Mouse (Mus musculus) left cerebral cortex, postnatal 14 days (tissue): Measurements from ENCODE around the gene Syt14. TPM values are rescaled to one million over a fixed set of nuclear protein-coding genes. Genes with fewer than 3 reads are reported as not detected.
A peak's percentile ranks its signal among the peaks of the same experiment; 100 is the strongest.

Experiments
- DNase-seq, 2 experiments: peaks; one replicate each; pipeline ENCODE4 v3.0.0; 2021 to 2022; ENCODE audit warnings: low spot score in 2 of 2, mixed read lengths in 1 of 2
- intact Hi-C: fragments of 180-260 bp; cut with DNase I; formaldehyde crosslinking; loops from one replicate; pipeline ENCODE4 v1.15.1; 2025
- total RNA-seq, 2 experiments: library from RNA; stranded (reverse); gene quantifications; 2 replicates each; pipeline ENCODE4 v1.2.3; 2021

The Syt14 gene
- total RNA-seq, 2 experiments from 2014 or later: 20.8 to 21.2 TPM

DNA sequence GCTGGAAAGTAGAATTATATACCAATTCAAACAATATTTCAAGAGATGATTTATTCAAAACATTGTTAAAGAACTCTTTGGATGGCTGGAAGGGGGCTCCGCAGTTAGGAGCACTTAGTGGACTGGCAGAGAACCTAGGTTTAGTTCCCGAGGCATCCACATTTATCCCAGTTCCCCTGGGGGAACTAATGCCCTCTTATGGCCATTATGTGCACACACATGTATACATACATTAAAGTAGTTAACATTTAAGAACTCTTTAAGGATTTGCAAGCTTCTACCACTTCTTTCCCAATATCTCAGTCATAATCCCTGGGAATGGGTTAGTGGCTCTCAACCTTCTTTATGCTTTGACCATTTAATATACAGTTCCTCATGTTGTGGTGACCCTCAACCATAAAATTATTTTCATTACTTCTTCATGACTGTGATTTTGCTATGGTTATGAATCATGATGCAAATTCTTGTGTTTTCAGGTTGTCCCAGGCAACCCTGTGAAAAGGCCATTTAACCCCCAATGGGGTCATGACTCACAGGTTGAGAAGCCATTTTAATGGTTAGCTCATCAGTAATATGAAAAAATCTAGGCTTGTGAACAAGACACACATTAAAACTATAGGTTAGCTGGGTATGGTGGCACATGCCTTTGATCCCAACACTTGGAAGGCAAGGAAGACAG is 152.8 kb downstream of the Syt14 start:
- DNase-seq: no peak
- intact Hi-C loops: no loop called here

DNA sequence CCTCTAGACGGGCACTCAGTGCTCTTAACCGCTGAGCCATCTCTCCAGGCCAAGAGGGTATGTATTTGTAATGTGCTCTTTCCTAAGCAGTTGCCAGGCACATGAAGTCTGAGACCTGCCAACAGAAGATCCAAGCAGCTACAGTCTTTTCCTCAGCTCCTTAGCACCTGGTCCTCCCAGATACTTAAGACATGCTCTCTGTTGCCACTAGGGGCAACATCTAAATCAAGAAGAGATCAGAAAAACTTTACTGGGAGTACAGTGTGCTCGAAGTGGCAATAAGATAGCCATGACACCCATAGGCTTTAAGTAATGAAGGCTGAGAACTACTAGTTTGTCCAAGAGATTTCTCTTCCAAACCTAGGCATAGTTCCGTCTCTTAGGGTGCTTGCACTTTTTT is 155.4 kb downstream of the Syt14 start:
- intact Hi-C loops: no loop called here
- peak in 1 of 2 experiments; percentile 17 for DNase-seq

DNA sequence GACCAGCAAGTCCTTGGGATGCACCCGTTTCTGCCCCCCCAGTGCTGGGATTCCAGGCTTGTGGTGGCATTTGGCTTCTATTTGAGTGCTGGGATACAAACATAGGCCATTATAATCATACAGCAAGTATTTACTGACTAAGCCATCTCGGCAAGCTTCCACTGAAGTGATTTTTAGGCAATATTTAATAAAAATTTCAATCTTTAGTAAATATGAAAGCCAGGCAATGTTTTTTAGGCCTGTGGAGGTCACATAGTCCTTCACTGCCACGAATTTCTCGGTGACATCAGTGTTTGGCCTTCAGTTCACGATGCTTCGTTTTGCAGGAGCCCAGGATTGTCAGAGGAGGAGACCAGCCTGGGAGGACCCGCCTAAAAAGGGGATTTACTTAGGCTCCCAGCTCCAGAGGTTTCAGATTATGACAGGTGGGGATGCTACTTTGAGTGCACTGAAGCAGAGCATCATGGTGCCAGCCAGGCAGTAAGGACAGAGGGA is 156.4 kb downstream of the Syt14 start:
- DNase-seq: no peak
- intact Hi-C loops: no loop called here

DNA sequence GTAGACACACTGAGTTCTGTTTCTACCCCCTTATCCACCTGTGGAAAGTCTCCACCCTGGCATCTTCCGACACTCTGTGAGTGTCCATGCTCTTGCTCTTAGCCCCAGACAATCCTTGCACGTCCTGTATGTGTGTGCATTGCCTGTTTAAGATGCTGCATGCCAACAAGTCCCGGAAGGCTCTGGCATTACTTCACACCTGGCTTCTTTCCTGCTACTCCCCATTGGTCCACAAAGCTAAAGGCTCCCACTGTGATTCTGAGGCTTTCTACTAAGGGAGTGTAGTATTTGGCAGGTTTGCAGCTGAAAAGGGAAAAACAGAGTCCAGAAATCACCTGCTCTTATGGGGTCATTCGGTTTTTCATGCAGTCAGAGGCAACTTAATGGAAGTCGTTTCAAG is 162.7 kb downstream of the Syt14 start:
- no peak for DNase-seq
- intact Hi-C loops: no loop called here

DNA sequence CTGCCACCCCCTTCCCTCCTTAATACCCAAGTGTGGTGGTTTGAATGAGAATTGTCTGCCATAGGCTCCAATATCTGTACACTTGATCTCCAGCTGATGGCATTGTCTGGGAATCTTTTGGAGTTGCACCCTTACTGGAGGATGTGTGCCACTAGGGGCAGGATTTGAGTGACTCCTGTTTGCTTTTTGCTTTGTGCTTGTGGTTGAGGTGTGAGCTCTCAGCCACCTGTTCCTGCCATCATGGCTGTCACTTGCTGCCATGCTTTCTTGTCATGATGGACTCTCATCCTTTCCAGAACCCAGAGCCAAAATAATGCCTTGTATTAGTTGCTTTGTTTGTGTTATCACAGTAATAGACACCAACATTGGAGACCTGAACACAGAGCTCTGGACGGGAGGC is 165.8 kb downstream of the Syt14 start:
- intact Hi-C loops: no loop called here
- DNase-seq: no peak

DNA sequence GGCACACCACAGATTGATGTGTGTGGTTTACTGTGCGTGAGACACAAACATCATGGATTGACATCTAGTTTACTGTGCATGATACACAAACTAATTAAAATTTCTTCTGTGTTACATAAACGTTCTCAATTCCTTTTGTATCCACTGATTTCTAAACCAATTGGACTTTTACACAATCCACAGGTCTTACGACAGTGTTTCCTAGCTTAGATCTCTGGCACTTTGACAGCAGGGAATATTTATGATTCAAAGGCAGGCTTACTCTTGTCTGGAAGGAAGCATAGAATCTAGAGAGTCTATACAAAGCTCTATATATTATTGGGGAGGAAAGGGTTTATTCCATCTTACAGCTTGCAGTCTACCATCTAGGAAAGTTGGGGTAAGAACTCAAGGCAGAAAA is 171.1 kb downstream of the Syt14 start:
- intact Hi-C loops: no loop called here
- DNase-seq: no peak

- intact Hi-C loops: no loop called here
- DNase-seq: no peak
Observed at GRCm38 (mm10) chr1:192861305-192861960, 174.1 kb downstream of the Syt14 start.

- no peak for DNase-seq
- intact Hi-C loops: no loop called here
Observed at GRCm38 (mm10) chr1:192860273-192860672, 175.3 kb downstream of the Syt14 start.

GRCm38 (mm10) chr1:192857582-192857981 is 178.0 kb downstream of the Syt14 start:
- no peak for DNase-seq
- intact Hi-C loops: loop anchor here (10.0 kb wide), 1 partner anchor 267 kb away; no protein-coding TSS in a partner anchor

DNA sequence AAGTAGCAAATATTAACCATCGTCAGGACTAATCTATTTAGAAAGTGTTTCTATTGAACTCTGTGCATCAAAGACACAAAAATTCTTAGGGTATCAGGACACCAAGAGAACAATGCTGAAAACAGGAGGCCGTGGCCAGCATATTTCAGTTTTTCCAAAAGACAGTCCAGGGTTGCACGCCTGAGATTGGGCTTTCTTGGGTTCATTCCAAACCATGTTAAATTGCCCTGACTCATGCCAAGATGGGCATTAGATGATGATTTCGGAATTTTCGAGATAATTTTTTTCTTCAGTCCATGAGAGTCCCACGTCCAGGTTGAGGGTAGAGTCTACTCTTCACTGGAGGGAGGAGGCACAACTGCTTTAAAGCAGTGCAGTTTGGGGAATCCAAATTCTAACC is 178.6 kb downstream of the Syt14 start:
- DNase-seq: no peak
- intact Hi-C loops: loop anchor here (10.0 kb wide), 1 partner anchor 268 kb away; no protein-coding TSS in a partner anchor

DNA sequence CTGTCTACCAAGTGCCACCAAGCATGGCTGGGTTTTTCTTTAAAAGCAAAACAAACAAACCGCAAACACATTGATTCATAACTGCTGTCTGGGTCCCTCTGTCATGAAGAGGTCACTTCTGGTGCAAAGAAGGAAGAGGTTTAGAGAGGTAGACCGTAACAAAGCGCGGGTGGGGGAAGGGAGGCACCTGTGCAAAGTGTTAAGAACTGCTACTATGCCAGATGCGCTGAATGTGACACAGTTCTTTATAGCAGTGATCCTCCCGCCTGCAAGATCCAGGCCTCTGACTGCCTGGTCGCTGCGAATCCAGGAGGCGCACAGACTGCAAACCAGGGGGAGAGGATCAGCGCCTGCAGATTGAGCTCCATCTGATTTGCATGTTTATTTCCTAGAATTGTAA is 179.2 kb downstream of the Syt14 start:
- intact Hi-C loops: loop anchor here (10.0 kb wide), 1 partner anchor 268 kb away; no protein-coding TSS in a partner anchor
- DNase-seq: no peak

DNA sequence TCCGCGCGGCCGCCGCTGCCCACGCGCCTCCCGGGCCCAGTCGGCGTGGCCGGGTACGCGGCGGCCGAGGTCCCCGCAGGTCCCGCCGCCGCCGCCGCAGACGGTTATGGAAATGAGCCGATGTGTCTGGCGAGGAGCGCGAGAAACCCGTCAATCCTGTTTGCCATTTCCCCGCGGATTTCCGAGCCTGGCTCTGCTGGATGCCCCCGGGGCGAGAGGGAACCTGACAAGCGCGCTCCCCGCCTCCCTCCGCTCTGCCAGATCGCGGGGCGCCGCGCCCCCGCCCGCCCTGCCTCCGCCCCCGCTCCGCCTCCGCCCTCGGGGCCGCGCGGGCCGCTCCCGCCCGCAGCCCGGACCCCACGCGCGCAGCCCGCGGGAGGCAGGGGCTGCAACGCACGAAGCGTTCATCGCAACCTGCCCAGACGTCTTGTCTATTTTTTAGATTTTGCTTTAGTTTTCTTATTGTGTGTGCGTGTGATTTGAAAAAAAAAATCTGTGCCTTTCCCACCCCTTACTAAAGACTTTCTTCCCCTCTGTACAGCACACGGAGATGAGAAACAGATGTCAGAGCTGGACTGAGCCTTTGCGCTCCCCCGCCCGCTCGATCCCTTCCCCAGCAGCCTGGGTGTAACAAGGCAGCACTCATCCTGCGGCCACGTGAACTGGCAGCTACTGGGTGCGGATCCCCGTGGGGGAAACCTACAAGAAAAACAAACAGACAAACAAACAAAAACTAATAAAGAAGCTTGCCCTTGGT is 179.9 kb downstream of the Syt14 start, which contains the start of gene Sertad4:
Gene Sertad4 (minus strand): TSS at position 283 of the 757 bp plus-strand sequence.
- intact Hi-C loops: loop anchor here (2.0 to 10.0 kb wide), 2 partner anchors 21 to 269 kb away; no protein-coding TSS in a partner anchor
- DNase-seq: peak; percentile 20 to 49

GRCm38 (mm10) chr1:192854819-192855271 is 180.7 kb downstream of the Syt14 start:
- intact Hi-C loops: loop anchor here (2.0 to 10.0 kb wide), 3 partner anchors 20 to 270 kb away; no protein-coding TSS in a partner anchor
- DNase-seq: peak; percentile 20 to 36

DNA sequence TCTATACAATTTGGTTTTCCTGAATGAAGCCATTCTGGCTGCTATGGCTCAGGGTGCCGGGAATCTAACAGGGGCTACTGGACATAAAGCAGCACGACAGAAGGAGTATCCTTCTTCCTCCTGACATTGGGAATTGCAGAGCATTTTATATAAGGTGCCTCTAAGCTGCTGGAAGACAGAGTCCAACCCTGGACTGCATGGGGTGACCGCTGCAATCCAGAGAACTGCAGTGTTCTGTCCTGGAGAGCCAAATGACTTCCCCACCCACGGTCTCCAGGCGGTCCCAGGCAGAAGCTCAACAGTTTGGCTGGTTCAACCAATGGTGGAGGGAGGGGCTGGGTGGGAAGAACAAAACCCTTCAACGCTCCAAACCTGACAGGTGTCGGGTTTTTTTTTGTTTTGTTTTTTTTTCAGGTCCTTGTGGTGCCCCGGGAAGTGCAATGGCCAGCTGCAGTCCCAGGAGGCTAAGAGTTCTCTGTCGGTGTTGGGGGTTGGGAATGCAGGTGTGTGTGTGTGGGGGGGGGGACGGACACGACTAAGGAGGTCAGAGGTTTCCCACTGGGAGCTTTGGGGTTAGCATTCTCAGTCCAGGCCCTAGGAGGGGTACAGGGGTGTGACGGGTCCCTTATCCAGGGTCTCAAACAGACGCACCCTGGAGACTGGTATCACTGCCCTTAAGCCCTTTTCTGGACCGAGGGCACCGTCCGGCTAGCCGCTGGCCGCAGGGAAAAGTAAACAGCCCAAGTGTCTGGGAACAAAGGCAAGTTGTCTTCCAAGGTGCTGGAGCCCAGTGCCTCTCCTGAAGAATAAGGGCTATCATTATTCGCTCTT is 181.4 kb downstream of the Syt14 start:
- DNase-seq: no peak
- intact Hi-C loops: loop anchor here (2.0 to 10.0 kb wide), 3 partner anchors 19 to 271 kb away; no protein-coding TSS in a partner anchor

DNA sequence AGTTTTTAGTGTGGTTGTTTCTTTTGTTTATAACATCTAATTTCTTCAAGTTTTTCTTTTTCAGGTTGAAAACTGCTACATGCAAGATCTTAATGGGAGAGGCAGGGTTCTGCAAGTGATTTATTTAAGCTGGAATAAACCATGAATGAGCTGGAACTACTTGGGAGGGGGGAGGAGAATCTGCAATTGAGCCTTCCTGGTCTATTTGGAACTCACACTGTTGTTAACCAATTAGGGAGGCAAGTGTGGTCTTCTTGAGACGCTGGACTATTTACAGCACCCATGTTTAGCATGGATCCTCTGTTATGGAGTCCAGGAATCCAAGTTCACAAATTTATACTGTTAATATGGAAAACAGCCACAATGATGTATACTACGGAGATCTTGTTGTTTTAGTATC is 182.1 kb downstream of the Syt14 start:
- DNase-seq: no peak
- intact Hi-C loops: loop anchor here (5.0 to 10.0 kb wide), 2 partner anchors 61 to 271 kb away; no protein-coding TSS in a partner anchor

DNA sequence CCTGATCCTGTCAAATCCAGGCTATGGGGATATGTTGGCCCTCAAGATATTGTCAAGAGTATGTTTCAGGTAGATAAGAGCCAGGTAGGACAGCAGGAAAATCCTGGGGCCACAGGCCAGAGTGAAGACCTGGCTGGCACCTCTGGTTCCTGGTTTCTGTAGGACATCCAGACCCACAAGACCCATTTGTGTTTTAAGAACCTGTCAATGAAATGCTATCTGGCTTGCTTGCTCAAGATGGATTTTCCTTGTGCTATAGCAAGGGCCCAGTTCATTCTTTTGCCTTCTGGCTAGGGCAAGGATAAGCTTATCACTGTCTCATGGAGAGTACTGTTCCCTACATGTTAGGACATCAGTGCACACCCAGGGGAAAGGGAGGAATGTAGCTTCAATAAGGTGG is 183.5 kb downstream of the Syt14 start:
- no peak for DNase-seq
- intact Hi-C loops: loop anchor here (5.0 to 10.0 kb wide), 2 partner anchors 60 to 273 kb away; no protein-coding TSS in a partner anchor

GRCm38 (mm10) chr1:192851640-192852039 is 183.9 kb downstream of the Syt14 start:
- peak in 1 of 2 experiments; percentile 32 for DNase-seq
- intact Hi-C loops: loop anchor here (5.0 to 10.0 kb wide), 2 partner anchors 59 to 273 kb away; no protein-coding TSS in a partner anchor

GRCm38 (mm10) chr1:192851126-192851525 is 184.4 kb downstream of the Syt14 start:
- DNase-seq: no peak
- intact Hi-C loops: loop anchor here (5.0 to 10.0 kb wide), 2 partner anchors 59 to 274 kb away; no protein-coding TSS in a partner anchor
